8 mouse cellular contexts compared by ENCODE assay signal in genomic region chr2:169633491-169634289, GRCm38 (mm10). TPM values are rescaled to one million over a fixed set of nuclear protein-coding genes. Genes with fewer than 3 reads are reported as not detected.
DNase-seq lines count a peak whose midpoint lies in the region; ATAC-seq lines count a peak whose summit lies in the region.

No protein-coding gene starts in this region.

- H3K27ac ChIP-seq in hindbrain, embryonic 16.5 days (ENCODE audit: low read depth, low read length) = peak overlapping the region; percentile 86
- H3K27ac ChIP-seq in liver, embryonic 15.5 days (replicated peaks) = peak overlapping the region; percentile 5; the same call in 1 of the 2 replicates

- H3K4me1 ChIP-seq in hindbrain, embryonic 16.5 days (ENCODE audit: control insufficient read depth, insufficient read depth, low read depth, low read length) = peaks cover 3% of the 10 kb centered on the region; the same call in 1 of the 2 replicates
- H3K4me1 ChIP-seq in liver, embryonic 15.5 days (replicated peaks) = no peaks in the 10 kb centered on the region; the same call in 1 of the 2 replicates

- no peaks in the 10 kb centered on the region for H3K27me3 ChIP-seq in hindbrain, embryonic 16.5 days (replicated peaks; ENCODE audit: control insufficient read depth, insufficient read depth, low read length)
- peaks cover 17% of the 10 kb centered on the region for H3K27me3 ChIP-seq in liver, embryonic 15.5 days

- peak; percentile 18 to 26 for DNase-seq in layer of hippocampus, postnatal 10 days (ENCODE audit: low spot score in 2 of 2)
- DNase-seq in layer of hippocampus, postnatal 14 days (ENCODE audit: low spot score in 2 of 2) = no peak
- DNase-seq in adrenal gland, postnatal 4 days (ENCODE audit: low spot score in 2 of 2) = peak; percentile 19 to 37
- DNase-seq in gastrocnemius, postnatal 14 days = peak; percentile 28
- peak; percentile 65 for DNase-seq in ovary, postnatal 36 days (ENCODE audit: low spot score)
- DNase-seq in natural killer cell, adult 2 months (ENCODE audit: low spot score in 2 of 2) = no peak

- intact Hi-C loops in gastrocnemius, postnatal 14 days (cut with DNase I; ENCODE audit: low total_unique reads) = no loop called here

- no peaks in the 10 kb centered on the region for H3K36me3 ChIP-seq in hindbrain, embryonic 16.5 days (ENCODE audit: control insufficient read depth, insufficient read depth, low read length)
- no peaks in the 10 kb centered on the region for H3K36me3 ChIP-seq in liver, embryonic 15.5 days (replicated peaks)

- peak overlapping the region; percentile 78 for H3K4me3 ChIP-seq in hindbrain, embryonic 16.5 days (ENCODE audit: low read length)
- H3K4me3 ChIP-seq in liver, embryonic 15.5 days (replicated peaks) = peak overlapping the region; percentile 53

- ATAC-seq in hindbrain, embryonic 16.5 days = peak; percentile 35; the same call in 1 of the 2 replicates
- no peak for ATAC-seq in liver, embryonic 15.5 days (ENCODE audit: insufficient read depth)

- H3K4me2 ChIP-seq in hindbrain, embryonic 16.5 days (ENCODE audit: low read length) = peak overlapping the region; percentile 95
- H3K4me2 ChIP-seq in liver, embryonic 15.5 days = peak overlapping the region; percentile 60

- H3K9ac ChIP-seq in hindbrain, embryonic 16.5 days (ENCODE audit: low read depth, low read length) = peak overlapping the region; percentile 87
- peak overlapping the region; percentile 48 for H3K9ac ChIP-seq in liver, embryonic 15.5 days

- WGBS in hindbrain, embryonic 16.5 days = 1% methylated on average over 35 of the region's 38 CpGs
- 1% methylated on average over 34 of the region's 38 CpGs for WGBS in liver, embryonic 15.5 days (ENCODE audit: insufficient replicate concordance)

- H3K9me3 ChIP-seq in hindbrain, embryonic 16.5 days (ENCODE audit: control insufficient read depth, low read length) = no peaks in the 10 kb centered on the region
- H3K9me3 ChIP-seq in liver, embryonic 15.5 days (replicated peaks) = no peaks in the 10 kb centered on the region

RNA-seq across cellular contexts. Expression of gene Tshz2, which starts 0.9 kb away (rescaled TPM):
- 10 to 100 TPM; 49.8 to 64.9 TPM for total RNA-seq in layer of hippocampus, postnatal 10 days (2021)
- 10 to 100 TPM in 1 of 2 experiments, 1 to 10 TPM in 1; 8.6 to 26.7 TPM for total RNA-seq in layer of hippocampus, postnatal 14 days (2021)
- total RNA-seq in adrenal gland, postnatal 4 days (2021) = 10 to 100 TPM; 68.4 to 69.6 TPM
- total RNA-seq in gastrocnemius, postnatal 14 days (2021) = 10 to 100 TPM; 17.8 to 18.3 TPM
- 32.0 and 33.5 TPM in 2 replicates for polyA plus RNA-seq in hindbrain, embryonic 16.5 days (2015; fragmentation: Nextera tagmentation; extraction: Ambion mirVana)
- polyA plus RNA-seq in liver, embryonic 15.5 days (2015; fragmentation: Nextera tagmentation; extraction: Ambion mirVana) = 0.70 and 0.88 TPM in 2 replicates

RNA-seq across cellular contexts. Expression of gene Gm11011, which starts 46.1 kb away (rescaled TPM):
- total RNA-seq in layer of hippocampus, postnatal 10 days (2021) = not detected
- not detected for total RNA-seq in layer of hippocampus, postnatal 14 days (2021)
- not detected for total RNA-seq in adrenal gland, postnatal 4 days (2021)
- not detected for total RNA-seq in gastrocnemius, postnatal 14 days (2021)
- polyA plus RNA-seq in hindbrain, embryonic 16.5 days (2015; fragmentation: Nextera tagmentation; extraction: Ambion mirVana) = not detected in 2 replicates
- not detected in 2 replicates for polyA plus RNA-seq in liver, embryonic 15.5 days (2015; fragmentation: Nextera tagmentation; extraction: Ambion mirVana)

Comparison
In these comparisons a context has a peak if more than half of its experiments do, and no peak if none do; other contexts are left out.
1. DNase-seq: peak in layer of hippocampus, postnatal 10 days (2 of 2), adrenal gland, postnatal 4 days (2 of 2), gastrocnemius, postnatal 14 days (single experiment) and ovary, postnatal 36 days (single experiment); none in layer of hippocampus, postnatal 14 days (0 of 2) and natural killer cell, adult 2 months (0 of 2).